Mouse (Mus musculus): ENCODE results near the gene Gm815. TPM values are rescaled to one million over a fixed set of nuclear protein-coding genes. Genes with fewer than 3 reads are reported as not detected.

Gm815 gene
- polyA plus RNA-seq, 1 experiment from 2014 or later, result 0.33 TPM

- 29% methylated on average over 10 of the region's 10 CpGs for WGBS
- no peak overlapping the region for H3K4me3 ChIP-seq (ENCODE audit: low read depth, low read length)
- H3K36me3 ChIP-seq (ENCODE audit: insufficient read depth), result no peaks in the 10 kb centered on the region
- DNase-seq (peak; percentile 22), ATAC-seq (ENCODE audit: insufficient read depth) (no peak; the same call in 1 of the 2 replicates)
- no peaks in the 10 kb centered on the region for H3K9me3 ChIP-seq (ENCODE audit: low read depth, low read length)
- no peaks in the 10 kb centered on the region for H3K27me3 ChIP-seq (ENCODE audit: insufficient read depth, low read length)
- H3K4me2 ChIP-seq, result no peak overlapping the region
- 0 out of 2 replicates have a peak, but pooled peaks cover 10% of the 10 kb centered on the region for H3K4me1 ChIP-seq (ENCODE audit: insufficient read depth)
- H3K9ac ChIP-seq, result no peak overlapping the region
- H3K27ac ChIP-seq (ENCODE audit: low read depth), result peak overlapping the region; percentile 59; the same call in 1 of the 2 replicates
- no peak for TF ChIP-seq CTCF (IDR thresholded peaks at IDR 0.05; ENCODE audit: low read depth)
These were observed 33.3 kb upstream of the Gm815 start for GRCm38 (mm10) chr19:26852325-26852900.

- no peak overlapping the region for H3K27ac ChIP-seq (ENCODE audit: low read depth)
- 50% methylated on average over 8 of the region's 8 CpGs for WGBS
- 0 out of 2 replicates have a peak, but pooled peaks cover 10% of the 10 kb centered on the region for H3K4me1 ChIP-seq (ENCODE audit: insufficient read depth)
- no peaks in the 10 kb centered on the region for H3K27me3 ChIP-seq (ENCODE audit: insufficient read depth, low read length)
- DNase-seq (peak; percentile 46), ATAC-seq (ENCODE audit: insufficient read depth) (no peak)
- TF ChIP-seq CTCF (IDR thresholded peaks at IDR 0.05; ENCODE audit: low read depth), result no peak
- no peak overlapping the region for H3K9ac ChIP-seq
- H3K36me3 ChIP-seq (ENCODE audit: insufficient read depth), result no peaks in the 10 kb centered on the region
- H3K4me3 ChIP-seq (ENCODE audit: low read depth, low read length), result no peak overlapping the region
- no peaks in the 10 kb centered on the region for H3K9me3 ChIP-seq (ENCODE audit: low read depth, low read length)
- no peak overlapping the region for H3K4me2 ChIP-seq
These were observed 31.9 kb upstream of the Gm815 start for GRCm38 (mm10) chr19:26853701-26854282.

GRCm38 (mm10) chr19:26854661-26855060 lies 31.0 kb upstream of the Gm815 start:
- DNase-seq (no peak), ATAC-seq (ENCODE audit: insufficient read depth) (no peak)
- H3K27ac ChIP-seq (ENCODE audit: low read depth), result no peak overlapping the region
- H3K36me3 ChIP-seq (ENCODE audit: insufficient read depth), result no peaks in the 10 kb centered on the region
- H3K4me2 ChIP-seq, result no peak overlapping the region
- no peaks in the 10 kb centered on the region for H3K9me3 ChIP-seq (ENCODE audit: low read depth, low read length)
- WGBS, result 70% methylated on average over 4 of the region's 4 CpGs
- no peak overlapping the region for H3K9ac ChIP-seq
- 0 out of 2 replicates have a peak, but pooled peaks cover 10% of the 10 kb centered on the region for H3K4me1 ChIP-seq (ENCODE audit: insufficient read depth)
- H3K4me3 ChIP-seq (ENCODE audit: low read depth, low read length), result no peak overlapping the region
- TF ChIP-seq CTCF (IDR thresholded peaks at IDR 0.05; ENCODE audit: low read depth), result no peak
- H3K27me3 ChIP-seq (ENCODE audit: insufficient read depth, low read length), result no peaks in the 10 kb centered on the region

- ATAC-seq (ENCODE audit: insufficient read depth), result no peak
- DNase-seq, result no peak
These were observed 30.5 kb upstream of the Gm815 start for GRCm38 (mm10) chr19:26855152-26855551.

GRCm38 (mm10) chr19:26858427-26859194 lies 27.1 kb upstream of the Gm815 start:
- WGBS, result 68% methylated on average over 12 of the region's 12 CpGs
- ATAC-seq (ENCODE audit: insufficient read depth) (no peak), DNase-seq (peak; percentile 21)
- 0 out of 2 replicates have a peak, but pooled peaks cover 3% of the 10 kb centered on the region for H3K4me1 ChIP-seq (ENCODE audit: insufficient read depth)
- H3K9me3 ChIP-seq (ENCODE audit: low read depth, low read length), result no peaks in the 10 kb centered on the region
- no peak for TF ChIP-seq CTCF (IDR thresholded peaks at IDR 0.05; ENCODE audit: low read depth)
- H3K36me3 ChIP-seq (ENCODE audit: insufficient read depth), result no peaks in the 10 kb centered on the region
- no peak overlapping the region for H3K4me3 ChIP-seq (ENCODE audit: low read depth, low read length)
- H3K4me2 ChIP-seq, result no peak overlapping the region
- H3K27me3 ChIP-seq (ENCODE audit: insufficient read depth, low read length), result no peaks in the 10 kb centered on the region
- H3K27ac ChIP-seq (ENCODE audit: low read depth), result no peak overlapping the region
- H3K9ac ChIP-seq, result no peak overlapping the region

More at GRCm38 (mm10) chr19:26855152-26855551, 30.5 kb upstream of the Gm815 start:
- H3K9me3 ChIP-seq (ENCODE audit: low read depth, low read length), result no peaks in the 10 kb centered on the region
- WGBS, result 71% methylated on average over 7 of the region's 7 CpGs
- no peak overlapping the region for H3K4me2 ChIP-seq
- 0 out of 2 replicates have a peak, but pooled peaks cover 10% of the 10 kb centered on the region for H3K4me1 ChIP-seq (ENCODE audit: insufficient read depth)
- no peak overlapping the region for H3K27ac ChIP-seq (ENCODE audit: low read depth)
- H3K36me3 ChIP-seq (ENCODE audit: insufficient read depth), result no peaks in the 10 kb centered on the region
- H3K27me3 ChIP-seq (ENCODE audit: insufficient read depth, low read length), result no peaks in the 10 kb centered on the region
- no peak overlapping the region for H3K9ac ChIP-seq
- no peak overlapping the region for H3K4me3 ChIP-seq (ENCODE audit: low read depth, low read length)
- TF ChIP-seq CTCF (IDR thresholded peaks at IDR 0.05; ENCODE audit: low read depth), result no peak

GRCm38 (mm10) chr19:26859195-26859570 lies 26.5 kb upstream of the Gm815 start:
- ATAC-seq (ENCODE audit: insufficient read depth) (no peak), DNase-seq (no peak)
- no peak overlapping the region for H3K4me2 ChIP-seq
- no peaks in the 10 kb centered on the region for H3K4me1 ChIP-seq (ENCODE audit: insufficient read depth)
- H3K36me3 ChIP-seq (ENCODE audit: insufficient read depth), result no peaks in the 10 kb centered on the region
- no peak overlapping the region for H3K9ac ChIP-seq
- TF ChIP-seq CTCF (IDR thresholded peaks at IDR 0.05; ENCODE audit: low read depth), result no peak
- H3K27me3 ChIP-seq (ENCODE audit: insufficient read depth, low read length), result no peaks in the 10 kb centered on the region
- H3K4me3 ChIP-seq (ENCODE audit: low read depth, low read length), result no peak overlapping the region
- 67% methylated on average over 5 of the region's 5 CpGs for WGBS
- H3K9me3 ChIP-seq (ENCODE audit: low read depth, low read length), result no peaks in the 10 kb centered on the region
- H3K27ac ChIP-seq (ENCODE audit: low read depth), result no peak overlapping the region

- peaks cover 7% of the 10 kb centered on the region; the same call in 1 of the 2 replicates for H3K4me1 ChIP-seq (ENCODE audit: insufficient read depth)
- no peak overlapping the region; the same call in 1 of the 2 replicates for H3K27ac ChIP-seq (ENCODE audit: low read depth)
- TF ChIP-seq CTCF (IDR thresholded peaks at IDR 0.05; ENCODE audit: low read depth), result no peak
- H3K9me3 ChIP-seq (ENCODE audit: low read depth, low read length), result no peaks in the 10 kb centered on the region
- H3K4me2 ChIP-seq, result no peak overlapping the region
- no peaks in the 10 kb centered on the region for H3K36me3 ChIP-seq (ENCODE audit: insufficient read depth)
- DNase-seq (peak; percentile 78), ATAC-seq (ENCODE audit: insufficient read depth) (peak; percentile 35; the same call in 1 of the 2 replicates)
- H3K4me3 ChIP-seq (ENCODE audit: low read depth, low read length), result no peak overlapping the region
- H3K9ac ChIP-seq, result no peak overlapping the region
- 42% methylated on average over 5 of the region's 5 CpGs for WGBS
- no peaks in the 10 kb centered on the region for H3K27me3 ChIP-seq (ENCODE audit: insufficient read depth, low read length)
These were observed 22.0 kb upstream of the Gm815 start for GRCm38 (mm10) chr19:26863662-26864061.

Data from lung, embryonic 14.5 days (tissue).